Mouse (Mus musculus) myocyte (in vitro differentiated cells): ENCODE measurements around the gene Rbm17.

ENCODE experiments used
- E2F4 ChIP-seq: IDR thresholded peaks from one replicate; pipeline ENCODE4 v1.6.1; 2011; ENCODE audit warnings: mild to moderate bottlenecking, control low read depth, moderate library complexity; ENCODE audit not compliant: insufficient read depth
- MAX ChIP-seq: IDR thresholded peaks from one replicate; pipeline ENCODE4 v1.6.1; 2011; ENCODE audit warnings: low read depth, mild to moderate bottlenecking, control low read depth
- MYOG ChIP-seq, 3 experiments: IDR thresholded peaks; one replicate each; pipeline ENCODE4 v1.6.1; 2011; ENCODE audit warnings: control low read depth in 2 of 3, low read depth in 2 of 3, mild to moderate bottlenecking in 2 of 3; ENCODE audit not compliant: insufficient read length in 2 of 3, control insufficient read depth in 1 of 3, insufficient read depth in 1 of 3
- POLR2A ChIP-seq: IDR thresholded peaks from one replicate; pipeline ENCODE4 v1.6.1; 2011; ENCODE audit warnings: low read depth, mild to moderate bottlenecking, control low read depth, moderate library complexity; ENCODE audit not compliant: insufficient read length
- POLR2AphosphoS2 ChIP-seq: IDR thresholded peaks from one replicate; pipeline ENCODE4 v1.6.1; 2011; ENCODE audit warnings: low read depth, control low read depth; ENCODE audit not compliant: insufficient read length
- TCF12 ChIP-seq: IDR thresholded peaks from one replicate; pipeline ENCODE4 v1.6.1; 2011; ENCODE audit warnings: mild to moderate bottlenecking, control low read depth; ENCODE audit not compliant: poor library complexity, insufficient read depth, severe bottlenecking
- TCF3 ChIP-seq: IDR thresholded peaks from one replicate; pipeline ENCODE4 v1.6.1; 2011; ENCODE audit warnings: low read depth, control low read depth; ENCODE audit not compliant: insufficient read length
- USF1 ChIP-seq: IDR thresholded peaks from one replicate; pipeline ENCODE4 v1.6.1; 2011; ENCODE audit warnings: low read depth, mild to moderate bottlenecking, control low read depth, moderate library complexity

DNA sequence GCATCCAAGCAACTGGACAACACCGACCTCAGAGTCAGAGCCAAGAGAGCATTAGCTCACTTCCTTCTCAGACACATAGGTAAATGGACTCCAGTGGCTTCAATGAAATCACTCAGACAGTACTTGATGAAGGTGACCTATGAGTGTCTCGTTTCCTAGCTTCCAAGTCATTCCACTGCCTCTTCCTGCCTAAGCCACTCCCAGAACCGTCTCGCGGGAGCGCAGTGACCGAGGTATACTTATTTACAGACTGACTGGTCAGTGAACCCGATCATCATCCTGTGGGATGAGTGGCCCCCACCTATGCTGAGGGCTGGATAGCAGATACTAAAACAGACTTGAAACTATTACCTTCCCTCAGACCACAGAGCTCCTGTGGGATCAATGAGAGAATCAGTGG lies 57.9 kb downstream of the Rbm17 start:
- no peak for TF ChIP-seq USF1
- TF ChIP-seq POLR2A: no peak
- TF ChIP-seq E2F4: no peak
- TF ChIP-seq MAX: no peak
- TF ChIP-seq TCF12: no peak
- no peak for TF ChIP-seq POLR2AphosphoS2
- TF ChIP-seq TCF3: no peak
- no peak for TF ChIP-seq MYOG (IDR thresholded peaks at IDR 0.05; ENCODE audit: control insufficient read depth in 1 of 3, insufficient read depth in 1 of 3, insufficient read length in 2 of 3, low read depth in 2 of 3)
